Mouse (Mus musculus) C2C12 (cell line): ENCODE measurements at regions not wholly inside any gene's neighbourhood (a gene's known extent, or its start where the extent isn't known, plus 50 kb on each side); places are given as distances from the start of the nearest gene placed in this dataset.

Source experiments
- CTCF ChIP-seq: IDR thresholded peaks from one replicate; pipeline ENCODE4 v1.5.1; 2011; ENCODE audit not compliant: control insufficient read depth, insufficient read depth, insufficient read length
- MAX ChIP-seq: IDR thresholded peaks from one replicate; pipeline ENCODE4 v1.6.1; 2011; ENCODE audit warnings: mild to moderate bottlenecking, control low read depth
- MYOD1 ChIP-seq: IDR thresholded peaks from one replicate; pipeline ENCODE4 v1.6.1; 2011; ENCODE audit warnings: low read depth; ENCODE audit not compliant: control insufficient read depth, insufficient read length
- MYOG ChIP-seq: IDR thresholded peaks from one replicate; pipeline ENCODE4 v1.6.1; 2011; ENCODE audit not compliant: control insufficient read depth, insufficient read length; ENCODE audit errors: extremely low read depth
- USF1 ChIP-seq: IDR thresholded peaks from one replicate; pipeline ENCODE4 v1.6.1; 2011; ENCODE audit warnings: low read depth, mild to moderate bottlenecking, control low read depth, moderate library complexity

DNA sequence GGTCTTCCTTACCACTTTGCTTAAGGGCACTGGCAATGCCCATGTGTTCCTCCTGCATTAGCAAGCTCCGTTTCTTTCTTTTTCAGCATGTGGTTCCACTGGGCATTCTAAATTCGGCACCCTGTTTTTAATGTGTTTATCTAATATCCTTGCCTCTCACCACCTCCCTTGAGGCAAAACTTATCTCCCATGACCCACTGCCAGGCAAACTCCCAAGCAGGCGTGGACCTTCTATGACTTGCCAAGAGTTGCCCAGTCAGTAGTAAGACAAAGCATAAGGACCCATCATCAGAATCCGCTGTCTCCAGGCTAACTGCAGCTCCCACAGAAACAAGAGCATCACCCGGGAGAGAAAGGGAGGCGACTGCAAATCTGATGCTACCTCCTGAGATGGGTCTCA, 245.2 kb downstream of the Setd4 start:
- TF ChIP-seq CTCF: no peak
- no peak for TF ChIP-seq USF1
- no peak for TF ChIP-seq MAX
- no peak for TF ChIP-seq MYOG
- TF ChIP-seq MYOD1: no peak
